Mouse (Mus musculus): ENCODE data around the gene Alg2. TPM values are rescaled to one million over a fixed set of nuclear protein-coding genes. Genes with fewer than 3 reads are reported as not detected.

Alg2 gene
- 100 to 1,000 TPM; 166 to 170 TPM for total RNA-seq (2021)
- long read RNA-seq, experiment 1, transcript Alg2-201 (2 exons, 3,021 nt), result major isoform, 172 of 182 reads
- long read RNA-seq, experiment 1, partial matches to known transcripts, result 0 of 182 reads
- long read RNA-seq, experiment 1, other reads (novel, unspliced or antisense), result 7 of 182 reads
- long read RNA-seq, experiment 2, transcript Alg2-201 (2 exons, 3,021 nt), result major isoform, 203 of 223 reads
- long read RNA-seq, experiment 2, partial matches to known transcripts, result 0 of 223 reads
- long read RNA-seq, experiment 2, other reads (novel, unspliced or antisense), result 18 of 223 reads

DNA sequence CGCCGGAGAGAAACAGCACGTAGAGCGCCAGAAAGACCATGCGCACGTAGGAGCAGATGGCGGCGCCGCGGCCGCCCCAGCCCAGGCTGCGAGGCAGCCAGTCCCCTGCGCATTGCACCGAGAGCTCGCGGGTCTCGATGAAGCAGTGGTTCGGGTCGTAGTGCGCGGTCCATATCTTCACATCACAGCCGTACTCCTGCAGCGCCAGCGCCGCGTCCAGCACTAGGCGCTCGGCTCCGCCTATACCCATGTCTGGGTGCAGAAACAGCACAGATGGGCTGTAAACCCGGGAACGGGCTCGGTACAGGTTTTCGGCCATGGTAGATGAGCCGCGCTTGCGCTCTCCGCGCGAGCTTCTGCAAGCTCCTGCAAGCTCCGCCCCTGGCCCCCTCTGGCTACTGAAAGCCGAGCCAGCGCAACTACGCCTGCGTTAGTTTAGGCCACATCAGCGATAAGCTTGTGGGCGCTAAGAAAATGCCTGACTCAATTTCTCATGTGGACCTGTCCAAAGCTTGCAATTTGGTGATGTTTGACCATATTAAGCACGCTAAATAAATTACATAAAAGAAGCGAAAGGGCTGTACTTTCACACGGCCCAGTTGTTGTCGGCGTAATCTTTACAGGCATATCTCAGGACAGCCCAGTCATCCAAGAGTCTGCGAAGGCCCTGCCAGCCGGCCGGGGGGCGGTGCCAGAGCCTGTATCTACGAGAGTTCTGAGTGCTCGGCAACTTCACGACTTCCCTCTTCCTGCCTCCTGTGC lies at the start of gene Alg2, which contains the start of gene Sec61b:
TSS of gene Alg2 (minus strand) at position 366 of the 762 bp plus-strand sequence.
TSS of gene Sec61b (plus strand) at position 691 of the 762 bp plus-strand sequence.
- peak; percentile 97 to 98 for DNase-seq (ENCODE audit: low spot score in 2 of 2)

DNA sequence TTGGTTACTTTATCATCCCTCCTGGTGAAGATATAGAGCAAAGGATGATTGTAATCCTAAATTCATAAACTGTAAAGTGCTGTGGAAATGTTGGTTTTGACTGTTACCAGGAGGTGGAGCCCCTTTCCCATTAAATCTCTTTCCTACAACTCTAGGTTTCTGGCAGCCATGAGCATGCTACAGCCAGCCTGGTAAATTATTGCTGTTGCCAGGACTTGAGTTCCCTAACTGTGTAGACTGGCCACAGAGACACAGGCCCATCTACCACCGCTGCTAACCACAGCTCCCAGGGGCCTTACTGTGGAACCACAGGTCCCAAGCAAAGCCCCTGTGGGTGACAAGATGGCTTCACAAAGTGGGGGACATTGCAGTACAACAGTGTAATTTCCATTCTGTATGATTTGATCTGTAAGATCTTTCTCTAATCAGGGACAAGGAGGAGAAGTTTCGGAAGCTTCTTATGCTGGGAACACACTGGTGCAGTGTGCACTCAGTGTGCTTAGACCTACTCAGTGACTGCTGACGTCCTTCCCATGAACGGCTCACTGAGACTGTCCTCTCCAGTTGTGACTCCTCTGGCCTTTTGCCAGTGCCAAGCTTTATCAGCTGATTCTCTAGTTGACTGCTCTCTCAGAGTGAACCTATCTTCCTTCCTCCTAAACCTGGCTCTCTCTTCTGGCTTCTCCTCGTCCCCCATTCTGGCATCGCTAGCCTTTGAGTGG lies 47.9 kb upstream of the Alg2 start:
- DNase-seq (ENCODE audit: low spot score in 2 of 2), result peak; percentile 66 to 81

GRCm38 (mm10) chr4:47520076-47520475 lies 45.9 kb upstream of the Alg2 start:
- DNase-seq (ENCODE audit: low spot score in 2 of 2), result no peak

DNA sequence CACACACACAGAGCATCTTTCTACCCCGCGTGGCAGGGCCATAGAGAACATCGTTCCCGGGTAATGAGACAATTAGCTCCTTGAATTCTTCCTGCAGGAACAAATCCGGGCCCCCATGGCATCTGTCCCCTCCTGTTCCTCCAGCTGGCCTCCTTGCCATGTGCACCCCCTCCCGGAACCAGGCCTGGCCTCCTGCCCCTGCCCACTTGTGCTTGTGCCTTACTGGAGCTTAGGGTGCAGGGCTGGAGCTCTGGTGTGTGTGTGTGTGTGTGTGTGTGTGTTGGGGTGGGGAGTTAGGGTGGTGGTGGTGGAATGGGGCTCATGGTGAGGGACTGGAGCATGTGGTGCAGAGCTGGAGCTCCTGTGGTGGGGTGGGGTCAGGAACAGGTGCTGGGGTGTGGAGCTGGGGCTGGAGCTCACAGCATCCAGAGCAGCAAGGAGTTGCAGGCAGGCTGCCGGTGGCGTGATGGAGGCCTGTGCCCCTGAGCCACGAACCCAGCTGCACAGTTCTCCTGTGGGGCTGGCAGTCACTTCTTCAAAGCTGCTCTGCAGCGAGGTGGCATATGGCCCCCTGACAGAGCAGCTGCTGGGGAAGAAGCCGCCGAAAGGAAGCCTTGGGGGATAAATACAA lies 44.5 kb upstream of the Alg2 start:
- peak; percentile 63 to 65 for DNase-seq (ENCODE audit: low spot score in 2 of 2)

- DNase-seq (ENCODE audit: low spot score in 2 of 2), result no peak
Measured at GRCm38 (mm10) chr4:47504841-47505517, 30.8 kb upstream of the Alg2 start.

- no peak for DNase-seq (ENCODE audit: low spot score in 2 of 2)
Measured at GRCm38 (mm10) chr4:47503045-47503444, 28.9 kb upstream of the Alg2 start.

DNA sequence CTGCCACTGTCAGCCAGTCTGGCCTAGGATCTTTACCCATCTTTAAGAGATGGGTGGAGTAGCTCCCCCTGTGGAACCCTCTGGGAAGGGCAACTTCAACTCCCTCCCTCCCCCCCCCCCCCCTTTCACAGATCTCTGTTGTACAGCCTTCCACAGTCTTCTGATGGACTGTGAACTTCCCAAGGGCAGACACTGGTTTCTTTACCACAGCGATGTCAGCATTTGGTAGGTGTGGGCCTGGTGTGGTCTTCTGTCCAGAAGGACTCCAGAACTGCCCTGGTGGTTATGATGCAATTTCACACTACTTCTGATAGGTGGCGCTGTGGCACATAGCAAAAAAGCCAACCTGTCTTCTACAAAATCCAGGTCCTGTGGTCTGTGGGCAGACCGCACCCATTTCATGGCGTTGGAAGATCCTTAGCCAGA lies 28.4 kb upstream of the Alg2 start:
- DNase-seq (ENCODE audit: low spot score in 2 of 2), result peak; percentile 30 to 49

DNA sequence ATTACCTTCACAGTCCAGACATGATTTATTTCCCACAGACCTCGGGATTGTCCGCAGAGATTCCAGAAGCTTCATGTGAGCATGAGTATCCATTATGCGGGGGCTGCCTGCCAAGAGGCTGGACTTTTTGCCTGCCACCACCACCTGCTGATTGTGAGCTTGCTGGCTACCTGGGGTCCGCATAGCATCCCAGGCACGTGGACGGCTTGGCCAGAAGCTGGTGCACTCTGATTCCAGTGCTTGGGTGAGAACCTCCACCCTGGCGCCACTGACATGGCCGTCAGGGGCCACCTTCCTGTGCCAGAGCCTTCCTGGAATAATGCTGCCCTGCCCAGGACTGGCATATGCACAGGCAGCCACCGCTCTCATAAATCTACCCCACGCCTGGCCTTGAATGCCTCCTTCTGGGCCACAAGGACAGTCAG lies 25.0 kb upstream of the Alg2 start:
- no peak for DNase-seq (ENCODE audit: low spot score in 2 of 2)

GRCm38 (mm10) chr4:47497811-47498385 lies 23.8 kb upstream of the Alg2 start:
- no peak for DNase-seq (ENCODE audit: low spot score in 2 of 2)

DNA sequence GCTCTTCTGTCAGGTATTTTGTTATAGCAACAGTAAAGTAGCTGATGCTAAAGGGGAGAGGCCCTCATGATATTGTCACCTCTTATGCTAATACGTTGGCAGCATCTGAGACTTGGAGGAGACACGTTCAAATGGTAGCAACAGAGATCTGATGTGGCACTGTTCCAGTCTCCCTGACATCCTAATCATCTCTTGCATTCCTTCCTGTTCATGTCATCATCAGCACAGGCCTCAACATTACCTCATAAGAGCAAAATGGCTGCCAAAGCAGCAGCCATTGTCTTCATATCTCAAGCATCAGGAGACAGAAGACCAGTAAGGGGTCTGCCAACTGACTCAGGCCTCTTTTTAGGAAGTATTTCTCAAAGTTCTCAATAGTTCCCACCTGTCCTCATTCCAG lies 20.6 kb upstream of the Alg2 start:
- DNase-seq (ENCODE audit: low spot score in 2 of 2), result no peak

GRCm38 (mm10) chr4:47494137-47494536 lies 20.0 kb upstream of the Alg2 start:
- no peak for DNase-seq (ENCODE audit: low spot score in 2 of 2)

DNA sequence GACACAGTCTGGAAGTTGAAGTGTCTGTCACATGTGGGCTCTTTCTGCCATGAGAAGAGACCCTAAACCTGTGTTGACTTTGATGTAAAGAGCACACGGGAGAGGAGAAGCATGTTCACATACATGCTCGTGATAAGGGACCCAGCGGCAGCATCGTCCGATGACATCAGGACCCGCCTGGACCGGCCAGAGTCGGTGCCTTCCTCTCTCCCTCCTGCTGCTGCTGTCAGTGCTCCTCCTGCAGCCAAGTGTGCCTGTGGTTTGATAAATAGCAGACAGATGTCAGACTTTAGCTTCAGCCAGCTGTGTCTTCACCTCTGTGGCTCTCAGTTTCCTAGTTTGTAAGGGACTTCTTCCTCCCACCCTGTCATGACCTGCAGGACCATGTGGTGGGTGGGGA lies 19.3 kb upstream of the Alg2 start:
- DNase-seq (ENCODE audit: low spot score in 2 of 2), result no peak

DNA sequence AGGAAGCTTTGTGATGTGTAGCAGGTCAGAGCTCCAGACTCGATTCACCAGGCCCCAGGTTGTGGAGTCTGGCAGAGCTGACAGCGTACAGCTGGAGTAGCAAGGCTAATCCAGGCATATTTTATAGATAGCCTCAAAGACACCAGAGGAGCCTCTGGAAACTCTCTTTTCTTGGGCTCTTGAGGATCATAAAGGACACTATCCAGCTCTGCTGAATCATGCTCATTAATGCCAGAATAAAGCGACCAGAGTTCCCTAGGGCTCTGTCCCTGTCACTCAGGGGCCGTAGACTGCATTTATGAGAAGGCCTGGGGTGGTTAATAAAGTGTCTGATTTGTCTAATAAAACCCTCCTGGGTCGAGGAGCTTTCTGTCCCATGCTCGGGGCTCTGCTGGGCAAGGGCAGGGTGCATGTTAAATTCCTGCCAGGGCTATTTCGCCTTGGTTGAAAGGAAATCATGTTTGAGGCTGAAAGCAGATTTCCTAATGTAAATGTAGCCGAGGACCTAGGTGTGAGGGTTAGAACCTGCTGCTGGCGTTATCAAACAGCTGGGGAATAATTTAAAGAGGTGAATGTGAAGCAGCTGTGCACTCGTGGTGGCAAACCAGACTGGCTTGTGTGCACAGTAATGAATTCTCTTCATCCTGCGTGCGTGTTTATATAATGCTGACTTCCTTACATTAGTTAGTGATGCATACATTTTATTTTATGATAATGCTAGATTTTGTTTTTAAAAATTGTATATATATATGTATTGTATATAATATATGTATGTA lies 18.4 kb upstream of the Alg2 start:
- no peak for DNase-seq (ENCODE audit: low spot score in 2 of 2)

DNA sequence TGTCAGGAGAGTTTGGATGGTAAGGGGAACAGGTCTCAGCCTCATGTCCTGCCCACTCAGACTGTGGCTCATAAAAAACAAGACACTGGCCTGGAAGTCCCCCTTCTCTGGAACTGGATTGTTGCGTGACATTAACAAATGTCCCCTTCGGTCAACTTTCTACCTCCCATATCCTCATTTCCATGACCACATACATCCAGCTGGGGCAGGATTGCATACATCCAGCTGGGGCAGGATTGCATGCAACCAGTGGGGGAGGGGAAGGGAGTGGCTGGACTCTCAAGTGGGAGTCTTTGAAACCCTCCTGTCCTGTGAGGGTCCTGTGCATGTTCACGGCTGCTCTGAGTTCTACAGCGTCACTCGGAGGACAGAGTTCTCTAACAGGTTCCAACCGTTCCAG lies 17.1 kb upstream of the Alg2 start:
- DNase-seq (ENCODE audit: low spot score in 2 of 2), result no peak

DNA sequence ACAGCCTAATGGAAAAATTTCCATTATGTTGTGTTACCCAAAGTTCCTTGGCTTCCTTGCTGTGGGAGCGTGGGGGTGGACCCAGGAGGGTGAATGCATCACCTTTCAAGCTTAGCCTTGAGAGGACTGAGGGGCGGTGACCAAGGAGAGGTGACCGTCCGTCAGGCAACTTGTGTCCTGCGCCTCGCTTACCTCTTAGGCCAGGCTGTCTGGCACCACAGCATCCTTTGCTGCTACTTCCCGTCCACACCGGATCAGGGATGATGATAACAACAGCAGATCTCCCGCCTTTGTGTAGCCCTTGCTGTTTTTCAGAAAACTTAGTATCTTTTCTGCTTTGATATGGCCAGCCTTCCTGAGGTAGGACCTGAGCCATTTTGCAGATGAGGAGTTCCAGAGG lies 6.4 kb upstream of the Alg2 start:
- DNase-seq (ENCODE audit: low spot score in 2 of 2), result no peak

DNA sequence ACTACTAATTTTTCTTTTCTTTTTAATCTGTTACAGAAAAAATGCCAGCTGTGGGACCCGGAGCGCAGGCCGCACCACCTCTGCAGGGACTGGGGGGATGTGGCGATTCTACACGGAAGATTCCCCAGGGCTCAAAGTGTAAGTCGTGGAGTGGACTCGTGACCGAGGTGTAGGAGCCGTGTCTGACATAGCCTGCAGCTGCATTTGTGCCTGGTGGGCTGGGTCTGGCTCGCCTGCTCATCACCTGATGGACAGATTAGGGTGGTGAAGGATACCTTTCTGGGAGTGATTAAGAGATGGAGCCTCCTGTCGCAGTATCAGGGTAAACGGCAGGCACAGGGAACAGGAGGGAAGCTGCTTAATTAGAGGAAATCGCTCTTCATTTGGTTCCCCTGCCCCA lies 6.0 kb upstream of the Alg2 start:
- no peak for DNase-seq (ENCODE audit: low spot score in 2 of 2)

DNA sequence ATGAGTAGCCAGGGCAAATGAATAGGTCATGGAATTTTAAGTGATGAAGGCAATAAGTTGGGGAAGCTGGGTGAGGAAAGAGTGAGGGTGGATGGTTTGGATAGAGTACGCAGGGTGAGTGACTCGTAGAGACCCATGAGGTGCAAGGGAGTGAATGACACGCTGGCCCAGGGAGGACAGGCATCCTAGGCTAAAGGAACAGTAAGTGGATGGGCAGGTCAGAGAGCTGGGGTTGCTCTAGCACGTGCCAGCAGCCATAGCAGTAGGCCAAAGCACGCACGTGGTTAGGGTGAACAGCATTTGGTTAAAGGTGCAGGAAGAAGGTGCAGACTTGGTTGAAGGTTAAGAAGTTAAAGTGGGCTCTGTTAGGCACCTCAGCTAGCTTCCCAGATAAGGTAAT lies 3.4 kb upstream of the Alg2 start:
- no peak for DNase-seq (ENCODE audit: low spot score in 2 of 2)

DNA sequence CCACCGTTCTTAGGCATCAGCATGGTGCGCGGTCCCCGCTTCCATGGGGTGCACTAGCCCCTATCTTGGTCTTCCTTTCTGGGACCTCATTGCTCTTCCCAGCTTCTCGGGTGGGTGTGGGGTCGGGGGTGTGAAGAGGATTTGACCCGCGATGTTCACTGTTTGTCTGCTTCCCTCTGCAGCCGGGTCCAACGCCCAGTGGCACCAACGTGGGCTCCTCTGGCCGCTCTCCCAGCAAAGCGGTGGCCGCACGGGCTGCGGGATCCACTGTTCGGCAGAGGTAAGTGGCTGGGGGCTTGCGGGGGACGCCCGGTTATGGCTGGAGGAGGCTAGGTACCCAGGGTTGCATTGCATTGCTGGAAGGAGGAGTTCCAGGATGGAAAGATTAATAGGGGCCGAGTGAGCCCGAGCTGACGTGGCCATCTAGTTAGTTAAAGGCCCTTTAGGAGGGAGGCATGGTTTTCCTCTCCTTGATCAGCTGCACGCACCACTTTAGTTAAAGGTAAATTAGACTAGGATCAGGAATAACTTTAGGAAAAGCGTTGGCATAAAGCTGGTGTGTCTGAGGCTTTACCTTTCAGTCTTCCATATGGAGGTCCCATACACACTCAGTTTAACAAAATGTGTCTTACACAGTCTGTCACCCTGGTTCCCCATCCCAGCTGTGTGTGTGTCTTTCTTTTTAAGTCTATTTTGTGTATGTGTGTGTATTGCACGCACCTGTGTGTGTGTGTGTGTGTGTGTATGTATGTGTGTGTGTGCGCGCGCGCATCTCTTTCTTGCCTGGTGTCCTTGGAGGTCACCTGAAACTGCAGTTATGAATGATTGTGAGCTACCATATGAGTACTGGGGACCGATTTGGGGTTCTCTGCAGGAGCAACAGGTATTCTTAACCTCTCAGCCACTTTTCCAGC lies 854 bp upstream of the Alg2 start:
- no peak for DNase-seq (ENCODE audit: low spot score in 2 of 2)

- DNase-seq (ENCODE audit: low spot score in 2 of 2), result no peak
Measured at GRCm38 (mm10) chr4:47473586-47473967, 556 bp downstream of the Alg2 start.
